Mouse (Mus musculus) mesoderm, embryonic 11.5 days (tissue): Measurements from ENCODE around the gene Mfsd4b1.
A peak's percentile ranks its signal among the peaks of the same experiment; 100 is the strongest.
"Not testable (repeated sequence)": the region's sequence is repeated elsewhere in the genome, so short reads cannot be mapped to it uniquely, and the experiment has no call there.

Experiments used
- DNase-seq: peaks from one replicate; pipeline ENCODE4 v3.0.0-alpha.2; 2012; ENCODE audit warnings: low read depth, low spot score

Mfsd4b1 gene

DNA sequence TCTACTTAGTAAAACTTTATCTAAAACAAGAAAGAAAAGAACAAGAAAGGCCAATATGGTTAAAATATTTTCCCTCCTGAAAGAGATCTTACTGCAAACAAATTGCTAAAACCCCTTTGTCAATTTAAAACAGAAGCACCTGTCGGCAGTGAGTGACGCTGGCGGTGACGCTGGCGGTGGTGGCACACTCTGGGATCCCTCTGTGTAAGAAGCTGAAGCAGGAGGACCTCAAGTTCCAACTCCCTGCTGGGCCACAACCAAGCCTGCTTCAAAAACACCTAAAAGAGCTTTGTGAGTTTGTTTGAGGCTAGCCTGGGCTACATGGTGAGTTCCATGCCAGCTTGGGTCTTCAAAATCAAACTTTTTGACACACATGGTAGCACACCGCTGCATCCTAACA is 9.9 kb upstream of the Mfsd4b1 start:
- DNase-seq, result no peak

DNA sequence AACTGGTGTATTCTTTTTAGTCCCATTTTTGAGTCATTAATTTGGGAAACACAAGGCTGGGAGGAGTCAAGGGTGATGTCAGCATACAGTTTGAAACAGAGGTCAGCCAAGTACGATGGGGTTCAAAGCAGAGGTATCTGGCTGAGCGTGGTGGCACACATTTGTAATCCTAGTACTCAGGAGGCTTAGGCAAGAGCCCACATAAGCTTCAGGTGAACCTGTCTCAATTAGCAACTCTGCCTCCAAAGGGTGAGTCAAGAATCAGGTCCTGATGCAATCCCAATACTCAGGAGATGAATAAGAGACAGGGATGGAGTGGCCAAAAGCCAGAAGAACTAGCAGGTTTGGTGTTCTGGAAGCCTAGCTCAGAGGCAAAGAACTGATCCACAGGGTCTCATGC is 7.8 kb upstream of the Mfsd4b1 start:
- no peak for DNase-seq

DNA sequence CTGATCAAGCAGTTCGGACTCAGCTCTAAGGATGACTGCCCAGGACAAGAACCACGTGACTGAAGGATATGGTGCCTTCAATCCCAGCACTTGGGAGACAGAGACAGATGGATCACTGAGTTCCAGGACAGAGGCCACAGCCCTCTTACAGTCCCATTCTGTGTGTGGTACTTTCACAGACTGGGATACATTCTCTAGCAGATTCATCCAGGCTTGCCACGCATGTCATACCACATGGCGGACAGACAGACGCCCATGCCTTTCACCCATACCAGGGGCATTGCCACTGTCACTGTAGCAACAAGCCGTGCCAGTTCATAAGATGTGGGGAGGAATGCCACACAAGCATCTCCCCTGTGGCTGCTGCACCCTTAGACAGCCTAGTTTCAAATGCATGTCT is 5.6 kb upstream of the Mfsd4b1 start:
- no peak for DNase-seq

DNA sequence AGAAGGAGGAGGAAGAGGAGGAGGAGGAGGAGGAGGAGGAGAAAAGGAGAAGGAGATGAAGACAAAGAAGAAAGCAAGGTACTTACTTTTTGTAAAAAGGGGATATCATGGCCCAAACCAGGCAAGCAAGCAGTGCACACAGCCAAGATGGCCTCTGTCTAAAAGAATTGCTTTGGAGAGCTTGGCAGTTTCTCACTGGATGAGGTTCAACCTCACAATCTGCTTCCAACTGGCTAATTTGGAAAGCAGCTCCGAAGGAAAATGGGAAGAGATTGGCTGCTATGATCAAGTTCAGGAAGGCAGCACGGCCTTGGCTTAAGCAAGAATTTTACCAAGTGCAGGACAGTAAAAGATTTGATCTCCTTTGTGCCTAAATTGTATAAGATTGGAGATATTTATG is 4.5 kb upstream of the Mfsd4b1 start:
- DNase-seq, result no peak

DNA sequence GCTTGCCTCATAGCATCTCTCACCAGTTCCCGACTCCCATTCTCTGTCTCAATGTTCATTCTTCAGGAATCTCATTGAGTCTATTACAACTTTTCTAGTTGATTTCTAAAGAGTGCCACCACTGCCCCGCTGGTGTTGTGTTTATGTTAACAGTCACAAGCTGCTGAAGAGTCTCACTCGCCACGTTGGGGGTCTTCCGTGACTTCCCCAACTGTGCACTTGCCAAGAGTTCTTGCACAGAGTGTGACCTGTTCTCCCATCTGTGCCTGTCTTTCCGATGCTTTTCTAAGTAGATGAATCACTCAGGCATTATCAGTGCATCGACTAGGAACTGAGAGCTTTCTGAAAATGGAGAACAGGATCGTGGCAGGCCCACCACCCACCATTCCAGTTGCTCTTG is 3.0 kb upstream of the Mfsd4b1 start:
- DNase-seq, result no peak

DNA sequence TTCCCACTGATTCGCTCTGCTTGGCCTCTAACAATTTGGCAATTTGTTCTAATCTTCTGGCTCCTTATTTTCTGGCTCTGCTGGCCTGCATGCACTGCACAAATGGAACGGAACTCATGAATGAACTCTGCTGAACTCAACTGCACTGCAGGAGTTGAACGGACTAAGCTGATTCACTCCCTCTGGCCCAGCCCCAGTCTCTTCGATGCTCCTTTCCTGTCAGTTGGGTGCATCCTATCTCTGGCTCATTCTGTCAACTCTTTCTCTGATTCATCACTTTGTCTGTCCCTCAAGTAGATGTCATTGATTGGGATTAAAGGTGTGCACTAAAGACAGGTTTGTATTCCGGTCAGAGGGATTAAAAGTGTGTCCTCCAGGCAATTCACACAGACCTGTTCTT is 1.5 kb upstream of the Mfsd4b1 start:
- DNase-seq, result no peak

DNA sequence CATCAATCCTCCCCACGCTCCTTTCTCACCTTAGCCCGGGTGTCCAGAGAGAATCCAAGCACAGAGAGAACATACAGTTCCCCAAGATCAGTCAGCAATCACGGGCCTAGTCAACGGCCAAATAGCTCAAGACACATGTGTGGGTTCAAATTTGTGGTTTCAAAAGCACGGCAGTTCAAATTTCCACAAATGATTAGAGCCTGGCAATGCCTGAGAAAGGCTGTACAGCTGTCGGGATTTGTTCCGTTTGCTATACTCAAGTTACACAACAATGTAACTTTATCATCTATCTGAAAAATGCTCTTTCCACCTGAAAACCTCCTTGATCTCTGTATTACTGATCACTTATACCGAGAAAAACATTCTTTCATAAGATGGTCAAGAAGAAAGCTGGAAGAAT is 492 bp upstream of the Mfsd4b1 start:
- no peak for DNase-seq

DNA sequence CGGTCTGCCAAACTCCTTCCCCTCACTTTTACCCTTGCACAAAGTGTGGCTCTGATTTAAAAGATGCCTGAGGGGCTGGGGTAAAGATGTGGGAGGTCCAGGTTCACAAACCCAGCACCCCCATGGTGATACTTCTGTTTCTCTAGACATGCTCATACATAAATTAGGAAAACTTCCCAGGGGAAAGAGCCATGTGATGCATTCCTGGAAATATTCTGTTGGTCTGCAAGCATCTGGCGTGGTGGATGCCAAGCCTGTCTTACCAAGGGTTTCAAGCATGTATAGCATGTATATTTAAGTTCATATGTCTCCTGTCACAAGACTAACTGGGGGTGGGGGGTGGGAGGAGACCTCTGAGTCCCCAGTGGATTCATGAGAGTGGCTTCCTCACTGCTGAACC is 4.7 kb downstream of the Mfsd4b1 start:
- DNase-seq, result peak; percentile 10

DNA sequence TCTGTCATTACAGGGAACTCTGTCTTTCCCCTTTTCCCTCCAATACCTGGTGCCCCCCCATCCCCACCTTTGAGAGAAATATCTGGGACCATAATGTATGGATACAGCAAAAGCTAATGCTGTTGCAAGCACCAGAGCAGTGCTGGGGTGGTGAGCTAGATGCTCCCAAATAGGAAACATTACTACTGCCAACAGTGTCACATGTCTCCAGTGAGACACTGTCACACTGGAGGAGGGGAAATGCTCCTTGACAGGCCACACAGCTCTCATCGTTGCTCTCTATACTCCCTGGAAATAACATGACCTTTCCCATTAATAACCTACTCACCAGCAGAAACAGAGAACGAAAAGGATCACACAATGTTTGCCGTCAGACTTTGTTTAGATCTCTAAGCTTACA is 5.6 kb downstream of the Mfsd4b1 start:
- DNase-seq, result no peak

DNA sequence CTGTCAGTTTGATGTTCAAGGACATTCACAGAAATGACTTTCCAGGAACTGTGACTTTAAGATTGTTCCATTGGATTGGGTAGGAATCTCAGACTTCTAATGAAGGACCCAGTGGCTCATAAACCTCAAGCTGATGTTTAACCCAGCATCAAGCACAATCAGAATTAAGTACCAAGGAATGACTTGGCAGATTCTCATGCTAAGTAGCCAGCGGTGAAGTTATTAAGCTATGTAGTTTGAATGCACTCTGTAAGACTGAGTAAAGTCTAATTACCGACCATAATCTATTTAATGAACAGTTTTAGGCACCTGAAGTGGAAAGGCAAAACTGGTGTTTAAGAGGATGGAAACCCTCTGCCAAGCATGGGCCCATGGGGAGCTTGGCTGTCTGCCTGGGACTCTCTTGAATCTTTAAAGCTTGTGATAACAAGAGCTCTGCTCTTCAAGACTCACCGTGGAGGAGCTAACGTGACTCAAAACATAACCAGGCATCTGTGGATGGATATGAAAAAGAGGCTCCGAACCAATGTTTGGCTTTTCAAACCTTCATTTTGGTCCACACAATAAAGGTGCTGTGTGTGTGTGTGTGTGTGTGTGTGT is 6.7 kb downstream of the Mfsd4b1 start:
- no peak for DNase-seq

DNA sequence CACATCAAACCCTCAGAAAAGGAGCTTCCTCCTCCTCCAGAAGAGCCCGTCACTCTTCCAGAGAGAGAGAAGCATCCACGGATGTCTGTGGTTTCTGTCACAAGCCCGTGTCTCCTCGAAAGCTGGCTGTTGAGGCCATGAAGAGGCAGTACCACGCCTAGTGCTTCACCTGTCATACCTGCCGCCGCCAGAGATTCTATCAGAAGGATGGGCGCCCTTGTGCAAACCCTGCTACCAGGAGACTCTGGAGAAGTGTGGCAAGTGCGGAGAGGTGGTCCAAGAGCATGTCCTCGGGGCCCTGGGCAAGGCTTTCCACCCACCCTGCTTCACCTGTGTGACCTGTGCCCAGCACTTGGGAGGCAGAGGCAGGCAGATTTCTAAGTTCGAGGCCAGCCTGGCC is 15.5 kb downstream of the Mfsd4b1 start:
- DNase-seq, result no peak

DNA sequence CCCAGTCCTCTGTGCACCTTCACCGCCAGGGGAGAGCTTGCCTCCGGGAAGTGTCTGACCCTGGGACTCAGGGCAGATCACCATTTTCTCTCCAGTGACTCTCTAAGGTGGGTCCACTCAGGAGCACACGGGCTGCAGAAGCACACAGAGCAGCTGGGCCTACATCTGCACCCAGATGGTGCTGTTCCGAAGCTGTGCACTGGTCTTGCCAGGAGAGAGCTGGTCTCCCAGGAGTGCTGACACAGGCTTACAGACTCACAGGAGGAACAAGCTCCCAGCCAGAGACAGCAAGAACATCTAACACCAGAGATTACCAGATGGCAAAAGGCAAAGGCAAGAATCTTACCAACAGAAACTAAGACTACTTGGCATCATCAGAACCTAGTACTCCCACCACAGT is 16.2 kb downstream of the Mfsd4b1 start:
- DNase-seq, result not testable (repeated sequence)

DNA sequence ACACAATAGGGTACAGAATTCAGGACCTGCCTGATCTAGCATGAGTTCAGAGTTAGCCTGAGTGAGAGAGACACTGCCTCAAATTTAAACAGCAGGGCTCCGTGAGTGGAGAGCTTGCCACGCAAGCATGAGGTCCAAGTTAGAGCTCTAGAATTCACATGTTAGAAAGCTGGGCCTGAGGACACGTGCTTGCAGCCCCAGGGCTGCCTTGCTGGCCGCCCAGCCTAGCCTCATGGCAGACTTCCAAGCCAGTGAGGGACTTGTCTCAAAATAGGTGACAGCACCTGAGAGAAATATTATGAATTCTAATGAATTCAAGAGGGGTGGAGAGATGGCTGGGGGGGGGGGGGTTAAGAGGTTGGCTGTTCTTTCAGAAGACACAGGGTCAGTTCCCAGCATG is 17.1 kb downstream of the Mfsd4b1 start:
- no peak for DNase-seq

DNA sequence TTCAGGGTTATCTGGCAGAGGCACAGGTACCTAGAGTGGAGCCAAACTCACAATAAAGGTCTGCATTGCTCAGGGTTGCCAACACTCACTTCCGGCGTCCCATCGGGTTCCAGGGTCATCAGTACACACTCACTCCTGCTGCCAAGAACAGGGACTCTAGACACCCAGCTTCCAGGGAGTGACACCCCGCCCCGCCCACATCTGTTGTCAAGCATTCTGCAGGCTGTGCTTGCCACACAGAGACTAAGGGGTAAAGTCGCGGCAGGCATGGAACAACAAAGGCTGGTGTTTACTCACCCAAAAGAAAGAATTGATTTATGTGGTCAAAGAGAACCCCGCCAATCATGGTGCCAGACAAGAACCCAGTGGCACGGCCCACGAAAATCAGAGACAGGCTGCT is 18.1 kb downstream of the Mfsd4b1 start:
- DNase-seq, result no peak

DNA sequence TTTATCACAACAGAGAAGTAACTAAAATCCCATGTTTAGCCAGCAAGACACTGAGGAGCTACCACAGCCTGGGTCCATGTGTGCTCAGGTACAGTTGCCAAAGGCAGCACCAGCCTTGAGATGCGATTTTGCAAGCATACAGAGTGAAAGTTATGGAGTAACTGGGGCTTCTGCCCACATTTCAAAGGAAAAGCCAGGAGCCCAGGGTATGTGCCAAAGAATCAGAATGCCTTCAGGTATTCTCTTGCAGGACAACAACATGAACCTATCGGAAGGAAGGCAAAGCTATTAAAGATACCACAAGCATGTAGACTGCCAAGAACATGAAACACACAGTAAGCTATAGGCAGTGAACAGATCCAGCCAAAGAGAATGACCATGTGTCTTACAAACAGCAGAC is 24.3 kb downstream of the Mfsd4b1 start:
- DNase-seq, result no peak

DNA sequence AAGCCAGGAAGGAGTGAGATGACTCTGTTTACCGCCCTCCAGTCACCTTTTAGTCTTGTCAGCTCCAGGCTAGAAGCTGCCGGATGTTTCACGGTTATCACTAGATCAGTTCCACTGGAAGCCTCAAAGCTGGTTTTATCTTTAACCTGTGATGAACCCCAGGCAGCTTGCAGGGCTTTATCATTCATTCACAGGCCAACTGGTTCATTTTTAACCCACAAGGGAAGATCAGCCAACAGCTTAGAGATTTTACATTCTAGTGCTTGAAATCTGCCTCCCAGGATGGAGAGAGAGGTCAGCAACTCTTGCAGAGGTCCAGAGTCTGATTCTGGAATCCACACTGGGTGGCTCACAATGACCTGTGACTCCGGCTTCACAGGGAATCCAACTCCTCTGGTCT is 33.9 kb downstream of the Mfsd4b1 start:
- DNase-seq, result no peak

DNA sequence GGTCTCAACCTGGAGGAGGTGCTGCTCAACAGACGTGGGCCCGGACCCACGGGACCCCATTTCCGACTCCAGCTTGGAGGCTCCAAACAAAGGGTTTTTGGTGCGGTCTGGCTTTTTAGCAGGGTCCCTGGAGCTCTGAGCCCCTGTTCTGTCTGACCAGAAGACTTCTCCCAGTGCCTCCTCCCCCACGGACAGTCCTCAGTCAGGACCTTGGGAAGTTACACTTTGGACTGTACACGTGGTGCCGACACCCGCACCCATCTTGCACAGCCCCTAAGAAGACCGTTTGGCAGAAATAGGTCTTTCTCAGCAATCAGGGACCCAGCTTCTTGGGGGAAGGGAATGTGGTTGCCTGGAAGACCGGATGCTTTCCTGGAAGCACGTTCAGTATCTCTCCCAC is 38.6 kb downstream of the Mfsd4b1 start, which contains the start of gene Mfsd4b5:
TSS of gene Mfsd4b5 (minus strand) at position 181 of the 400 bp plus-strand sequence.
- no peak for DNase-seq

DNA sequence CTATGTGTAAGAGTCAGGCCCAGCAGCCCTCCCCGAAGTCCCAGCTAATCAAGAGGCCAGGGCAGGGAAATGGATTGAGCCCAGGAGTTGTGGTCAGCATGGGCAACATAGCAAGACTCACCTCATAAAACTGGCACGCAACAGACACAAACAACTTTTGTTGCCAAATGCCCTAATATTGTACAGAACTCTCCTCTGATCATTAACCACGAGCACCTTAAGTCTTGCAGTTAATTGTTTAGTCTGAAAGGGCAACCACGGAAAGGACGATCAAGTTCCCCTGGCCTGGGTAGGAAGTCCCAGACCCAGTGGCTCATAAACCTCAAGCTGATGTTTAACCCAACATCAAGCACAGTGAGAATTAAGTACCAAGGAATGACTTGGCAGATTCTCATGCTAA is 42.5 kb downstream of the Mfsd4b1 start:
- DNase-seq, result no peak

DNA sequence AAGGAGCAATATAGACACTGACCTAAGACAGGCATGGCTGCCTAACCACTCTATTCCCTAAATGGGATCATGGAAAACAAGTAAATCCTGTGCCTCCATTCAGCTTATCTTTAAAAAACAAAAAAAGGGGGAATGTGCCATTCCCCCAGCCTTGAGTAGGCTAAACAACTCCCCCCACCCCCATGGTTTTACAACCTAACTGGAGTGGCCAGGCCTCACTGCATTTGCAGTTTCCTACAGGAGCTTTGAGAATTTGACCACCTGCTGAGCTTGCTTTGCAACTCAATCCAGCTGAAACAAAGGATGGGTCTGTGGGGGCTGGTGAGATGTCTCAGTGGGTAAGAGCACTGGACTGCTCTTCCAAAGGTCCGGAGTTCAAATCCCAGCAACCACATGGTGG is 46.8 kb downstream of the Mfsd4b1 start:
- DNase-seq, result no peak

DNA sequence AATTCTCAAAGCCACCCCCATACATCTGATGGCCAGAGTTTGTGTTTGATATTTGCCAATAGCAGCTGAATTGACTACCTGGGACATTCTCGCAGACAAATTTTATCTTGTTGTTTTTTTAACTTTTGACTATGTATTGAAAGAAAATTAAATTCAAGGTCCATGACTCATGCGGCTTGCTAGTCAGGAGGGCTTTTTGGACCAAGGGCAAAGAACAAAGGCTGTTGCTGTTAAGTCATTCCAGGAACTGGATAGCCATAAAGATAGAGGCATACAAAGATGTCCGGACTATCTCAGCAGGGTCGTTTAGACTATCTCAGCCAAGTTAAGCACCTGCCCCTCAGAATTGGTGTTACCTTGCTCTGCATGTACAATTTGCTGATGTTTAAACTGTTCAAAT is 47.7 kb downstream of the Mfsd4b1 start:
- DNase-seq, result no peak

DNA sequence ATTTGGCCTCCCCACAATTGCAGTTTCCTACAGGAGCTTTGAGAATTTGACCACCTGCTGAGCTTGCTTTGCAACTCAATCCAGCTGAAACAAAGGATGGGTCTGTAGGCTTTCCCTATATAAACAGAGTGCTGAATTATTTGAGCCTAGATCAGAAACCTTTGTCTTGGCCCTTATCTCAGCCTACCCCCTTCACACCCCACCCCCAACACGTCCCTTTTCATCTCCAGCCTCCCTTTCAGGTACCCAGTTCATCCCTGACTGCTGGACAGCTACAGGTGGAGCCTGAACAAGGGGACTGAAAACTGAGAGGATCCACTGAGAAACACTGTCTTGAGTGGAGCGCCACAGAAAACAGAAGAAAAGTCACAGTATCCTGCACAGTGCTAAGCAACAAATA is 49.3 kb downstream of the Mfsd4b1 start:
- no peak for DNase-seq

DNA sequence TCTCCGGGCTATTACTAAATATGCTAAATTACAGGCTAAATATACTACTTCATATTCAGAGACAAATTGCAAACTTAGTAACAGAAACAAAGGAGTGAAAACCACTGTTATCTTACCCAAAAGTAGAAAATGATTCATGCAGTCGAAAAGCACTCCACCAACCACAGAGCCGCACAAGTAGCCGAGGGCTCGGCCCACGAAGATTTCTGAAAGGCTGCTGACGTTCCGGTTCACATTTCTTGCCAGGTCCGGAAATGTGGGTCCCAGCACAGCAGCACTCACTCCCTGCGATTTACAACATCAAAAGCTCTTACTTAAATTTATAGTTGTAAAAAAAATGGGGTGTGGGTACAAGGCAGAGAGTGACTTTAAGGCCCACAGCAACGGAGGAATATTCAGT is 50.1 kb downstream of the Mfsd4b1 start:
- no peak for DNase-seq

DNA sequence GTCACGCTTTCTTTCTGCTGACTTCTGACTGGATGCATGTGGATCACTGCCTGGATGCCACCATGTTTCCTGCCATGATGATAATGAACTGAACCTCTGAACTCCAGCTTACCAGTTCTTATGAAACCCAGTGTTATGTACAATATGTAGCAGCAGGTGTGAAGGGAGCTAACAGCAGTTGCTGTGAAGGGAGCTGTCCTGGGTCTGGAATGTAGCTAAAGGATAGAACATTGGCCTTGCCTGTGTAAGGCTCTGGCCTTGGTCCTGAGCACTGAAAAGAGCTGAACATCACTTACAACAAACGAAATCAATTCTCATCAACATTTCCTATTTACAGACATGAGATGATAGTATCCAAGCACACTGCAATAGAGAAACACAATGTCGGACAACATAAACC is 57.6 kb downstream of the Mfsd4b1 start:
- peak; percentile 36 for DNase-seq

DNA sequence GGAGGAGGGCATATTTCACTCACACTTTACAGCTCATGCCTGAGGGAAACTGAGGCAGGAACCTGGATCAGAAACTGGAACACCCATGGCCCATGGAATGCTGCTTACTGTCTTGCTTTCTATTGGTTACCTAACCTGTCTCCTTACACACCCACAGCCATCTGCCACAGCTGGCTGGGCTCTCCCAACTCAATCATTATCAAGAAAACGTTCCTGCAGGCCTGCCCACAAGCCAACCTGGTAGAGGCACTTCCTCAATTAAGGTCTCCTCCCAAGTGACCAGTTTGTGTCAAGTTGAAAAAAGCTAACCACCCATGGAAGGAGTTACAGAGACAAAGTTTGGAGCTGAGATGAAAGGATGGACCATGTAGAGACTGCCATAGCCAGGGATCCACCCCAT is 63.2 kb downstream of the Mfsd4b1 start:
- no peak for DNase-seq
